Mouse (Mus musculus) granulocyte monocyte progenitor cell, adult 5-6 weeks (primary cell): ENCODE results near the gene Reep3. TPM values are rescaled to one million over a fixed set of nuclear protein-coding genes. Genes with fewer than 3 reads are reported as not detected.

Experiments
- ATAC-seq: replicated peaks from 2 replicates; pipeline ENCODE4 v1.8.0; 2016; ENCODE audit warnings: mild to moderate bottlenecking, moderate TSS enrichment, inconsistent platforms; ENCODE audit not compliant: poor library complexity, severe bottlenecking
- total RNA-seq, 2 experiments: library from RNA; stranded (forward) in 1 of 2; stranded (reverse) in 1 of 2; fragments of 200-712, 200-1000 nt in 1 of 2; fragments of >200 nt in 1 of 2; fragmentation: Nextera tagmentation in 1 of 2; gene quantifications; 2 replicates each; pipeline ENCODE4 v1.2.3; 2014 to 2017

Gene Reep3
- total RNA-seq, 2 experiments from 2014 or later: 13.4 to 22.3 TPM

GRCm38 (mm10) chr10:67057696-67058095, 39.0 kb downstream of the Reep3 start:
- no peak for ATAC-seq

- no peak for ATAC-seq
These were observed 39.5 kb downstream of the Reep3 start for GRCm38 (mm10) chr10:67057208-67057607.

- ATAC-seq: no peak
These were observed 40.6 kb downstream of the Reep3 start for GRCm38 (mm10) chr10:67055867-67056856.

GRCm38 (mm10) chr10:67053475-67053874, 43.3 kb downstream of the Reep3 start:
- ATAC-seq: no peak

DNA sequence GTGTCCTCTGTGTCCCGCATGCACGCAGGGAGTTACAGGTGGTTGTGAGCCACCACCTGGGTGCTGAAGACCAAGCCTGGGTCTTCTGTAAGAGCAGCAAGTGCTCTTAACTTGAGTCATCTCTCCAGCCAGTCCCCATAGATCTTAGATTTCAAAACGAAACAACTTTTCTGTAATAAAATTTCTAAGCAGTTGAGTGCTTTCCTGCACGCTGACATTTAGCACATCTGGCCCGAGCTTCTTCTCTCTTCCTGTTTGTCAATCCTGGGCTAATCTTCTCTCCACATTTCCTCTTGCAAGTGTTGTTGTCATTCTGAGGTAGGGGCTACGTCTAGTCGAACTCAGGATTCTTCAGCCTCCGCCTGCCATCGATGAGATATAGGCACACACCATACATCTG, 44.3 kb downstream of the Reep3 start:
- peak; percentile 55 for ATAC-seq

GRCm38 (mm10) chr10:67051466-67051865, 45.3 kb downstream of the Reep3 start:
- ATAC-seq: no peak

DNA sequence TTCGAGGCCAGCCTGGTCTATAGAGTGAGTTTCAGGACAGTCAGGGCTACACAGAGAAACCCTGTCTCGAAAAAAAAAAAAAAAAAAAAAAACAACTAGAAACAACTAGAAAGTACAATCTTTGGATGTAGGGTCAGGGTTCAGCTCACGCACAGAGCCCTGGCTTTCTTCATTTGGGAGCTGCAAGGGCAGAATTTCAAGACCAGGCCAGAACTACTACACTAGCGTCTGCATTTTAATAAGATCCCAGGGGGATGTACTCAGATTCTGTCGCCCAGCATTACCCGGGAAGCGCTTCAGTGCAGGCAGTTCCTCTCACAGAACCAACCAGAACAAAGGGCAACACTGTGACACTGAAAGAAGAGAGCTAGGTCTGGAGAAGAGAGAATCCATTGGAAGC, 46.0 kb downstream of the Reep3 start:
- ATAC-seq: no peak

DNA sequence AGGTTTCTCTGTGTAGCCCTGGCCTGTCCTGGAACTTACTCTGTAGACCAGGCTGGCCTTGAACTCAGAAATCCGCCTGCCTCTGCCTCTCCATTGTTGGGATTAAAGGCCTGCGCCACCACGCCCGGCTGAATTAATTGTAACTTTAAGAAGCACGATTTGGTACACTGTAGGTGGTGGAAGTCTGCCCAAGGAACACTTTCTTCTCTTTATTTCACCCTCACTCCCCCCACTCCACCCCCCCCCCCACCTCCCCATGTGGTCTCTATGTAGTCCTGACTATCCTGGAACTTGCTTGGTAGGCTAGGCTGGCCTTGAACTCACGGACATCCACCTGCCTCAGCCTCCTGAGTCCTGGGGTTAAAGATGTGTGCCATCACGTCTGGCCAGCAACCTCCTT, 47.1 kb downstream of the Reep3 start:
- no peak for ATAC-seq

GRCm38 (mm10) chr10:67048871-67049615, 47.7 kb downstream of the Reep3 start:
- ATAC-seq: peak; percentile 85

DNA sequence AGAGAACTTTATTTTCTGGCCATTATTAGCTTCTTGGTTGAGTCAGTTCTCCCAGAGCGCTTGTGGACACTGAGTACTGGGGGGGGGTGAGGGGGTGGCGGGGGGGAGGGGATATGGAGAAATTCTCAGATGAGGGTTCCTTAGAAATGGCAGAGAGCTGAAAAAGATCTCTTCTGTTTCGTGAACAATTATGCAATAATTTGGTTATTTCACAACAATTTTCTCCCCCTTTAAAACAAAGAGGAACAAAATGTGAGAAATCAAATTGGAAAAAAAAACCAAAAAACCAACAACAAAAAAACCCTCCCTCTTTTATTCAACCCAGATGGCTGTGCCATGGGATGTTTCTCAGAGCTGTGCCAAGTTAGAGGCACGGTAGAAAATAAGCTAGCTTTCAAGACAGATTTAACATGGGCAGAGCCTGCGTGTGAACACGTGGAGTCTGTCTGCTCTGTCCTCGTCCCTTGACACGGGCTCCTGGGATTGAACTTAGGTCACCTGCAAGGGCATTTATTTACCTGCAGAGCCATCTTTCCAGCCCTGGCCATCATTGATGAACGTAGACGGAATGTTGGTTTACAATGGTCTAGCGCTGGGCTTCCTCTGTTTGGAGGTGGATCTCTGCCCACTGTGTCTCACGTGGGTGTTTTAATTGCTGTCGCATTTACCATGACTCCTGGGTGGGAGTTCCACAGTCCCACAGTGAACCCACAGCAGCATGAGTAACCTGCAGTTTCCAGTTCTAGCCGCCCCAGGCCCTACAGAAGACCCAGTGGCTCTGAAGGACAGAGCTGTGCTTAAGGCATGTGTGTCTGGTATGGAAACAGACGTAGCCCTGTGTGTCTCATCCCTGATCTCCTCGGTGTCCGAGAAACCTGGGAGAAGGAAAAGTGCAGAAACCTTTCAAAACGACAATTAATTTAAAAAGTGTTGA, 48.8 kb downstream of the Reep3 start:
- ATAC-seq: peak; percentile 47

DNA sequence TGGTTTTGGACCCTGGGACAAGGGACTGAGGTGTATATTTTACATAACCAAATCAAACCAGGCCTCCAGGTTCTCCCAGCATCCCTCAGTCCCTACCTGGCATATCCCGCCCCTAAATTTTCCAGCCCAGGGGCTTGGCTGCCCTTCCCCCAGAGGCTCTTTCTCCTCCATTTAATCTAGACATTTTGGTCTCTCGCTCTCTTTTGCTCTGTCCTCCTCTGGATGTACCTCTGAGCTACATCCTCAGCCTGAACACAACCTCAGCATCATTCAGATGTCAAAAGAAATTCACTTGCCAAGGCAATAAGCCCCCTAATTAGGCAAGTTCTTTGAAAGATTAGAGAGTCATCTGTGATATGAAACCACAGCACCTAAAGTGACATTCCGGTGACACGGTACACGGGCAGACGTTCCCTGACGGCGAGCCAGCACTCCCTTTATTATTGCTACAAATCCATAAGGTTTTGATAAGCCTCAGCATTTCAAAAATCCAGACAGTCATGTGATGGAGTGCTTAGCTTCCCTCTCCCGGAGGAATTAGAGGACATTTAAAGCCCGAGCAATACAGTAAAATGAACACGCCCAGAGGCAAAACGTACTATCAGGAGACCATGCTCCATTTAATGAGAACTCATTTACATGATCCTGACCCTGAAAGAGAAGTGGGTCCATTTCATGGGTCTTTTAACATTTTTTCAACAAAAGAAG, 51.4 kb downstream of the Reep3 start:
- ATAC-seq: no peak

GRCm38 (mm10) chr10:67044346-67044745, 52.4 kb downstream of the Reep3 start:
- ATAC-seq: no peak

- peak; percentile 68 for ATAC-seq
These were observed 53.5 kb downstream of the Reep3 start for GRCm38 (mm10) chr10:67043236-67043635.

- ATAC-seq: no peak
These were observed 56.3 kb downstream of the Reep3 start for GRCm38 (mm10) chr10:67040410-67040809.

DNA sequence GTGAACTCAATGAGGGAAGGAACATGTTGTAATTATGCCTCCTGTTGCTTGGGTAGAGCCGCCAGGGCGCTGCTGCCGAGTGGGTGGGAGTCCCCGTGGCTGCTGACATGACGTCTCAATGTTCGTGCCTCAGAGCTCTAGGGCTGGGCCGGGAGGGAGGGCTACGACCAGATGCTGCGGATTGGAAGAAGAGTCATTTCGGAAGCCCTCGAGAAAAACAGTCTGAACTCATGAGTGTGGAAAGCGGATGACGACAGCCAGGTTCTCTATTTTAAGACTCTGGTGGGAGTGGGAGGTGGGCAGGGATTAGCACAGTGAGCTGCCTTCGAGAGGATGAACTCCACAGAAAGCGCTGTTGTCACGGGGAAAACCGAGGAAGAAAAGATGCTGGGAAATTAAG, 57.7 kb downstream of the Reep3 start:
- ATAC-seq: 0 out of 2 replicates have a peak, but pooled peaks have one; percentile 2

GRCm38 (mm10) chr10:67036542-67036941, 60.2 kb downstream of the Reep3 start:
- ATAC-seq: peak; percentile 18; the same call in 1 of the 2 replicates

DNA sequence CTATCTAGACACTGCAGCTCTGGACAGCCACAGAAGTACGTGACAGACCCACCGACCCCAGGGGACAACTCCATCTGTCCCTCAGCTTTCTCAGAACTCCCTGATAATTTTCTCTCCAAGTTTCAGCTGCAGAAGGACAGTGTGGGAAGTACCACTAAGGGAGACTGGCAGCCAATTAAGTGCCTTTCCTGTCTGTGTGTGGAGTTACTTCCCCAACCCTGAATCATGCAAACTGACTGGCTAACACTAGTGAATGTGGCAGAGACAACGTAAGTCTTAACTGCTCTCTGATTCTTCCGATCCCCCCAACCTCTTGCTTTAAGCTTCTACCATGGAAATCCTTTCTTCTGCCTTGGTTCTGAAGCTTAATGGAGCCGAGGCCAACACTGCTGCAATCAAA, 60.6 kb downstream of the Reep3 start:
- peak; percentile 80 for ATAC-seq

- peak; percentile 26; the same call in 1 of the 2 replicates for ATAC-seq
These were observed 65.6 kb downstream of the Reep3 start for GRCm38 (mm10) chr10:67031186-67031585.

- no peak for ATAC-seq
These were observed 67.4 kb downstream of the Reep3 start for GRCm38 (mm10) chr10:67029297-67029696.
